Mouse (Mus musculus): Measurements from ENCODE around the gene 3110082I17Rik. TPM values are rescaled to one million over a fixed set of nuclear protein-coding genes. Genes with fewer than 3 reads are reported as not detected.

3110082I17Rik gene
- polyA plus RNA-seq, 1 experiment, result 6.2 TPM

DNA sequence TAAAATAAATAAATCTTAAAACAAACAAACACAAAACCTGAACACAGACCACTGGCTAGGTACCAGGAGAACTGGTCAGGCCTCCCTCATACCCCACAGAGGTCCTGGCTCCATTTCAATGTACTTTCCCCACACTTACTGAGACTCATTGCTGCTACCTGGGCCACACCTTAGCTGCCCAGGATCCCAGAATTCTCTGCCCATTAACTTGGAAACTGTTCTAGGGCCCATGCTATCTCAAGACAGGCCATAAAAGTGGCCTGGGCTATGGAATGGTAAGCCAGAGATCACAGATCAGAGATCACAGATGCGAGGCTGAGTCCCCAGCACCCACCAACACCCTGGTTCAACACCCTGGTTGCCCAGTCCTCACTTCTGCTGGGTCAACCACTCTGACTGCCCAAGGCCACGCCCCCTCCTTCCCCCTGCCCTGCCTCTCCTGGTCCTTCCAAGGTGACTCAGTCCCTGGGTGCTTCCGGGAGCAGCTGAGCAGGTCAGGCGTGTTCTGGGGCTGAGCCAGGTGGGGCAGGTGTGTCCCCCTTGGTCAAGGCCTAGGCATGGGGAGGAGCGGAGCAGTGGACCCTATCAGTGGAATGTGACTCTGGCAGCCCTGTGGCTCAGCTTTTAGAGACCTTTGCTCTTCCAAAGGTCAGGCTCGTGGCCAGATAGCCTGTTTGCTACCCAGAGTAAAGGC is 143.2 kb downstream of the 3110082I17Rik start:
- Histone ChIP-seq H3K4me3 (ENCODE audit: low read depth, low read length) (peak overlapping the region; percentile 24; the same call in 1 of the 2 replicates), H3K27ac (ENCODE audit: insufficient read depth, low read depth, low read length) (peak overlapping the region; percentile 99), H3K27me3 (ENCODE audit: control insufficient read depth, insufficient read depth, low read length) (no peaks in the 10 kb centered on the region), H3K36me3 (ENCODE audit: control insufficient read depth, insufficient read depth, low read length) (peaks cover 6% of the 10 kb centered on the region), H3K4me1 (ENCODE audit: control insufficient read depth, insufficient read depth, insufficient read length, low read length) (peaks cover 54% of the 10 kb centered on the region)
- TF ChIP-seq CTCF (IDR thresholded peaks at IDR 0.05; ENCODE audit: extremely low read depth, insufficient read length, insufficient replicate concordance, low read depth, low read length), result no peak
- 0 out of 2 replicates have a peak, but pooled peaks have one; percentile 45 for TF ChIP-seq POLR2A (IDR thresholded peaks at IDR 0.05; ENCODE audit: low read depth, low read length)
- 33% methylated on average over 6 of the region's 6 CpGs for WGBS

DNA sequence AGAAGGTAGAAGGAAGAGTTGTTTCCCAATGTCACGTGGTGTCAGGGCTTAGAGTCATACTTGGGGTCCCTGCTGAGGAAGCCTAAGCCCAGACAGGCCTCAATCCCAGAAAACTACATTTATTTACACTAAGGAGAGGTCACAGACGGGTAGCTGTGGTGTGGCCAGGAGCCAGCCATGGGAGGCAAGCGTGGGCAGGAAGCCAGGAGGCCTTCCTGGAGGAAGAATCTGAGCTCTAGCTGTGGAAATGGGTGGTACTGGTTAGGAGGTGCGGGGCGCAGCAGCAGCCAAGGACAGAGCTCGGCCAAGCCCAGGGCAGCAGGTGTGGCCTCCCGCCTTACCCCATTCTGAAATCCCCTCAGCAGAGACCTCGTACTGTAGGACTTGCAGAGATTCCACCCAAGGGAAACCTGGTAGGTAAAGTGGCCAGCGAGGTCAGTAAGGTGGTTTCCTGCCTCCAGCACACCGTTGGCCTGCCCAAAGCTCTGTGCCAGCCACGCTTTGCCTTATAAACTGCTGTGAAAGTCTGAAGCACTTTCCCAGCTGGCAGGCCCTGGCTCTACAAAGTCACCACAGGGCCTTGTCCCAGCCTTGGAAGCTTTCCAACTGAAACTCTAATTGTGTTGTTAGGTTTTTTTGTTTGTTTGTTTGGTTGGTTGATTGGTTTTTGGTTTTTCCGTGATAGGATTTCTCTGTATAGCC is 145.2 kb downstream of the 3110082I17Rik start:
- TF ChIP-seq CTCF (IDR thresholded peaks at IDR 0.05; ENCODE audit: extremely low read depth, insufficient read length, insufficient replicate concordance, low read depth, low read length) (no peak), POLR2A (IDR thresholded peaks at IDR 0.05; ENCODE audit: low read depth, low read length) (no peak)

DNA sequence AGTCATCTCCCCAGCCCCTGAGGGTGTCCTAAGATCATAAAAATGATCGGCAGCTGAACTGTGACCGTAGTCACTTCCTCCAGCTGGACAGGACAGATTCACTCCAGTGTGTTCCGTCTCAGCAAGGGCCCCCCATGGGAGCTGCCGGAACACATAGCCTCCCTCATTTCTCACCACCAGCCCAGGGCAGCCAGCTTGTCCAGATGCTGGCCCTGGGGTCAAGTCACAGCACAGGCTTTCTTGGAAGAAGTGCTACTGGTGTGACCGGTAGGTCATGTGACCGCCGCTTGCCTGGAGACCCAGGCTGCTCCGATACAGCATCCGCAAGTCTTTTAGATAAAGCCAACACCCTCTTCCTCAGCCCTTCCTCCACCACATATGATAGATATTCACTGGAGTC is 146.8 kb downstream of the 3110082I17Rik start:
- peaks cover 54% of the 10 kb centered on the region for H3K4me1 ChIP-seq (ENCODE audit: control insufficient read depth, insufficient read depth, insufficient read length, low read length)
- 63% methylated on average over 9 of the region's 9 CpGs for WGBS
- H3K36me3 ChIP-seq (ENCODE audit: control insufficient read depth, insufficient read depth, low read length), result peaks cover 2% of the 10 kb centered on the region; the same call in 1 of the 2 replicates
- TF ChIP-seq CTCF (IDR thresholded peaks at IDR 0.05; ENCODE audit: extremely low read depth, insufficient read length, insufficient replicate concordance, low read depth, low read length) (no peak), POLR2A (IDR thresholded peaks at IDR 0.05; ENCODE audit: low read depth, low read length) (no peak)
- H3K27me3 ChIP-seq (ENCODE audit: control insufficient read depth, insufficient read depth, low read length), result no peaks in the 10 kb centered on the region
- no peak overlapping the region for H3K4me3 ChIP-seq (ENCODE audit: low read depth, low read length)
- H3K27ac ChIP-seq (ENCODE audit: insufficient read depth, low read depth, low read length), result 0 out of 2 replicates have a peak overlapping the region, but pooled peaks have one; percentile 78

More for the DNA sequence above, 145.2 kb downstream of the 3110082I17Rik start:
- no peaks in the 10 kb centered on the region for H3K27me3 ChIP-seq (ENCODE audit: control insufficient read depth, insufficient read depth, low read length)
- peak overlapping the region; percentile 78 for H3K27ac ChIP-seq (ENCODE audit: insufficient read depth, low read depth, low read length)
- H3K36me3 ChIP-seq (ENCODE audit: control insufficient read depth, insufficient read depth, low read length), result no peaks in the 10 kb centered on the region; the same call in 1 of the 2 replicates
- 30% methylated on average over 12 of the region's 12 CpGs for whole genome bisulfite sequencing
- no peak overlapping the region for H3K4me3 ChIP-seq (ENCODE audit: low read depth, low read length)
- H3K4me1 ChIP-seq (ENCODE audit: control insufficient read depth, insufficient read depth, insufficient read length, low read length), result peaks cover 54% of the 10 kb centered on the region

DNA sequence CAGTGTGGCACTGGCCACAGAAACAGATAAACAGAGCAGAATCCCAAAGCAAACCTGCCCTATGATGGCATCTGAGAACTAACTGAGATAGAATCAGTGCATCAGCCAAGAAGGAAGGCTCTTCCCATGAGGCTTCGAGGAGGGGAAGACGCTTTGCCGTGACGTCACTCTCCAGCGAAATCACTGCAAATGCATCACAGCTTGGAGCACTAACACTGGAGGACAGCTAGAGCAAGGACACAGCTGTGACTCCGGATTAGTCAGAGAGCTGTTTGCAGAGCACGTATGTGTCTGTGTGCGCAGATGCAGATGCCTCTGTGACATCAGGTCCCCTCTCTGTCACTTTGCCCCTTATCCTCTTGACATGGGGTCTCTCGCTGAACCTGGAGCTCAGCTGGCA is 148.5 kb downstream of the 3110082I17Rik start:
- Histone ChIP-seq H3K27ac (ENCODE audit: insufficient read depth, low read depth, low read length) (no peak overlapping the region), H3K27me3 (ENCODE audit: control insufficient read depth, insufficient read depth, low read length) (no peaks in the 10 kb centered on the region), H3K4me3 (ENCODE audit: low read depth, low read length) (no peak overlapping the region), H3K36me3 (ENCODE audit: control insufficient read depth, insufficient read depth, low read length) (peaks cover 5% of the 10 kb centered on the region), H3K4me1 (ENCODE audit: control insufficient read depth, insufficient read depth, insufficient read length, low read length) (peaks cover 53% of the 10 kb centered on the region)
- TF ChIP-seq POLR2A (IDR thresholded peaks at IDR 0.05; ENCODE audit: low read depth, low read length), result no peak
- no peak for TF ChIP-seq CTCF (IDR thresholded peaks at IDR 0.05; ENCODE audit: extremely low read depth, insufficient read length, insufficient replicate concordance, low read depth, low read length)
- 94% methylated on average over 9 of the region's 9 CpGs for WGBS

DNA sequence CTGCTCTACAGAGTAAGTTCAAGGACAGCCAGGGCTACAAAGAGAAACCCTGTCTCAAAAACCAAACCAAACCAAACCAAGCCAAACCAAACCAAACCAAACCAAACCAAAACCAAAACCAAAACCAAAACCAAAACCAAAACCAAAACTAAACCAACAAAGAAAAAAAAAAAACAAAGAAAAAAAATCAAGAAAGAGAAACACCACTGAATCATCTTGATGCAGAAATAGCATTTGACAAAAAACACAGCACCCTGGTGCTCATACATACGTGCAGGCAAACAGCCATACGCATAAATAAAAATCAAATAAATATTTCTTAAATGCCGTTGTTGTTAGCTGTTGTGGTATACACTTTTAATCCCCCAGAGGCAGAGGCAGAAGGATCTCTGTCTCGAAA is 149.8 kb downstream of the 3110082I17Rik start:
- H3K36me3 ChIP-seq (ENCODE audit: control insufficient read depth, insufficient read depth, low read length), result peaks cover 13% of the 10 kb centered on the region
- H3K4me1 ChIP-seq (ENCODE audit: control insufficient read depth, insufficient read depth, insufficient read length, low read length), result peaks cover 43% of the 10 kb centered on the region
- no peak overlapping the region for H3K4me3 ChIP-seq (ENCODE audit: low read depth, low read length)
- whole genome bisulfite sequencing, result 87% methylated on average over 4 of the region's 4 CpGs
- TF ChIP-seq CTCF (IDR thresholded peaks at IDR 0.05; ENCODE audit: extremely low read depth, insufficient read length, insufficient replicate concordance, low read depth, low read length), result no peak
- no peak for TF ChIP-seq POLR2A (IDR thresholded peaks at IDR 0.05; ENCODE audit: low read depth, low read length)
- no peaks in the 10 kb centered on the region for H3K27me3 ChIP-seq (ENCODE audit: control insufficient read depth, insufficient read depth, low read length)
- peak overlapping the region; percentile 47; the same call in 1 of the 2 replicates for H3K27ac ChIP-seq (ENCODE audit: insufficient read depth, low read depth, low read length)

DNA sequence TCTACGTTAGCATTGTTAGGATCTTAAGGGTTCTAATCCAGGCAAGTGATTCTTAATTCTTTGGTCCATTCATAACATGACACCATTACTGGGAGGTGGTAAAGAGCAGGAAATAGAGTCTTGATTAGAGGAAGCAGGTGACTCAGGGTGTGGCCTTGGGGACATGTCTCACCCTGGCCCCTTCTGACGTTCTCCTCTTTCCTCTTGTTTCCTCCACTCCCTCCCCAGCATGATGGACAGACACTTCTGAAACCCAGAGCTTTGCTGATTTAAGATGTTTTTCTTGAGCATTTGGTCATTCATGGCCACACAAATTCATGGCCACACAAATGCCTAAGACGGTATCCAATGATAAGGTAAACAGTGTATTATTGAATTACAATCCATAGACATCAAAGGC is 150.4 kb downstream of the 3110082I17Rik start:
- H3K4me1 ChIP-seq (ENCODE audit: control insufficient read depth, insufficient read depth, insufficient read length, low read length), result peaks cover 39% of the 10 kb centered on the region
- peak overlapping the region; percentile 47; the same call in 1 of the 2 replicates for H3K27ac ChIP-seq (ENCODE audit: insufficient read depth, low read depth, low read length)
- TF ChIP-seq POLR2A (IDR thresholded peaks at IDR 0.05; ENCODE audit: low read depth, low read length) (no peak), CTCF (IDR thresholded peaks at IDR 0.05; ENCODE audit: extremely low read depth, insufficient read length, insufficient replicate concordance, low read depth, low read length) (no peak)
- peaks cover 18% of the 10 kb centered on the region for H3K36me3 ChIP-seq (ENCODE audit: control insufficient read depth, insufficient read depth, low read length)
- no peak overlapping the region for H3K4me3 ChIP-seq (ENCODE audit: low read depth, low read length)
- H3K27me3 ChIP-seq (ENCODE audit: control insufficient read depth, insufficient read depth, low read length), result no peaks in the 10 kb centered on the region
- 57% methylated on average over 3 of the region's 3 CpGs for WGBS

Other genes starting within 250 kb of the 3110082I17Rik start
- gene Get4, start 208.2 kb downstream of the 3110082I17Rik start, polyA plus RNA-seq (2012; rRNA removed), result 82.6 and 240 TPM in 2 replicates
- 57.8 and 234 TPM in 2 replicates for gene Adap1, start 134.9 kb downstream of the 3110082I17Rik start, polyA plus RNA-seq (2012; rRNA removed)
- 58.8 and 104 TPM in 2 replicates for gene Cox19, start 109.1 kb downstream of the 3110082I17Rik start, polyA plus RNA-seq (2012; rRNA removed)
- 0.32 and 2.0 TPM in 2 replicates for gene Cyp2w1, start 107.9 kb downstream of the 3110082I17Rik start, polyA plus RNA-seq (2012; rRNA removed)
- 4.0 and 6.8 TPM in 2 replicates for gene Gpr146, start 82.8 kb downstream of the 3110082I17Rik start, polyA plus RNA-seq (2012; rRNA removed)
- gene C130050O18Rik, start 55.2 kb downstream of the 3110082I17Rik start, polyA plus RNA-seq (2012; rRNA removed), result 3.0 and 3.5 TPM in 2 replicates
- 1.8 and 2.1 TPM in 2 replicates for gene Gper1, start 37.4 kb downstream of the 3110082I17Rik start, polyA plus RNA-seq (2012; rRNA removed)
- gene Zfand2a, start 24.0 kb upstream of the 3110082I17Rik start, polyA plus RNA-seq (2012; rRNA removed), result 9.6 and 22.6 TPM in 2 replicates
- gene Uncx, start 83.0 kb upstream of the 3110082I17Rik start, polyA plus RNA-seq (2012; rRNA removed), result not detected in 2 replicates